Mouse (Mus musculus): ENCODE data around the gene Mical2. TPM values are rescaled to one million over a fixed set of nuclear protein-coding genes. Genes with fewer than 3 reads are reported as not detected.

Mical2 gene
- total RNA-seq, 2 experiments from 2014 or later, result 300 to 329 TPM

DNA sequence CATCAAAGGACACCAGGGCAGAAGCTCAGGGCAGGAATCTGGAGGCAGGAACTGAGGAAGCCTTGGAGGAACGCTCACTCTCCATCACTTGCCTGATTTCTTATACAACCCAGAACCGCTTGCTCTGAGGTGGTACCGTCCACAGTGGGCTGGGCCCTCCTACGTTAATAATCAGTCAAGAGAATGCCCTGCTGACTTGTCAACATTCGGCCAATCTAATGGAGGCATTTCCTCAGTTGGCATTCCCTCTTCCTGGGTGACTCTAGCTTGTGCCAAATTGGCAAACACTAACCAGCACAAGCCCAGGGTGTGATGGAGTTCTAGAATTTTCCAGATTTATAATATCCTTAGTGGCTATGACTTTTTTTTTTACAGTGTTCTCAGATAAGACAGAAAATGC lies 98.9 kb downstream of the Mical2 start:
- no peak for DNase-seq (ENCODE audit: extremely low spot score in 1 of 2, low spot score in 2 of 2)
- intact Hi-C loops (cut with DNase I), result no loop called here

DNA sequence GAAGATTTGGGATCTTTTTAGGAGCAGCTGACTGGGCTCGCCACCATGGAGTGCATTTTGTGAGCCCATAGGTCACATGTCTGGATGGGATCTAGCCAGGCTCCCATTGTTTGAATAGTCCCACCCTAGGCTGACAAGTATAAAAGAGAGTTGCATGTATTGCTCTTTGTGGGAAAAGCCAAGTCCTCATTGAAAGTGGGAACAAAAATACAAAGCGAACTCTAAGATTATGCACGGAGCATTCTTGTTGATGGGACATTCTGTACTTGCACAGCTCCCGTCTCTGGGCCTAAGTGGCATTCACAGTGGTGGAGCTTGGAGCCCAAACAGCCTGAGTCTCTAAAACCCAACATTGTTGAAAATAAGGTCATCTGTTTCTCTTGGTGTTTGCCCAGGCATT lies 101.2 kb downstream of the Mical2 start:
- intact Hi-C loops (cut with DNase I), result loop anchor here (5.0 kb wide), 1 partner anchor 145 kb away; no protein-coding TSS in a partner anchor
- peak in 1 of 2 experiments; percentile 39 for DNase-seq (ENCODE audit: extremely low spot score in 1 of 2, low spot score in 2 of 2)

DNA sequence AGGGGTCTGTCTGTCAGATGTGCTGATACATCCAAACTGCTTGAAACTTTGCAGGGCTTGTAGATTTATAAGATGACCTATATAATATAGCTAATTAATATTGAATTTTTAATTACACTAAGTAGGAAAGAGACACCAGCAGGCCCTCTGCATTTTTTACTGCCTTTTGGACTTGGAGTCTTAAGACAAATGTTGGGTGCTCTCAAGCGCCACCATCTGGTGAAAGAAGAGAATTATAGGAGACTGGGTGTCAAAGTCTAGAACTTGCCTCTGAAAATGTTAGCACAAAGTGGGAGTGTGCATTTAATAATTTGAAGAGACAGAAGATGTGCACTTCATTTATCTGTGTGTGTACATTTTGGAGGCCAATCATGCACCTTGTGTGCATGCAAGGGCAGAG lies 103.3 kb downstream of the Mical2 start:
- intact Hi-C loops (cut with DNase I), result loop anchor here (5.0 kb wide), 1 partner anchor 147 kb away; no protein-coding TSS in a partner anchor
- no peak for DNase-seq (ENCODE audit: extremely low spot score in 1 of 2, low spot score in 2 of 2)

DNA sequence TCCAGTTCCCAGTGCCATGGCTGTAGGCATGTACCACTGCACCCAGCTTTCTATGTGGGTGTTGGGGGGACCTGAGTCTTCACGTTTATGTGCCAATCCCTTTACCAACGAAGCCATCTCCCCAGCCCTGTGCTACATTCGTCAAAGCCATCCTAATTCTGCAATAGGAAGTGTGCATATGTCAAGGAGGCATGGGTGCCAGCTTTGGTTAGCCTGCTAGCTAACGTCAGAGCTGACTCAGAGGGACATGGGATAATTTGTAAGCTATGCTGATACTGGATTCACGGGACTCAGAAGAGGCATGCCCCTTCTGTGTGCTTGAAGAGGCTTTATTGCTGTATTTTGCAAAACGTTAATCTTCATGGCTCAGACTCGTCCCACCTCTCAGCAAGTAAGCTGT lies 103.8 kb downstream of the Mical2 start:
- DNase-seq (ENCODE audit: extremely low spot score in 1 of 2, low spot score in 2 of 2), result no peak
- intact Hi-C loops (cut with DNase I), result loop anchor here (5.0 kb wide), 1 partner anchor 147 kb away; no protein-coding TSS in a partner anchor

DNA sequence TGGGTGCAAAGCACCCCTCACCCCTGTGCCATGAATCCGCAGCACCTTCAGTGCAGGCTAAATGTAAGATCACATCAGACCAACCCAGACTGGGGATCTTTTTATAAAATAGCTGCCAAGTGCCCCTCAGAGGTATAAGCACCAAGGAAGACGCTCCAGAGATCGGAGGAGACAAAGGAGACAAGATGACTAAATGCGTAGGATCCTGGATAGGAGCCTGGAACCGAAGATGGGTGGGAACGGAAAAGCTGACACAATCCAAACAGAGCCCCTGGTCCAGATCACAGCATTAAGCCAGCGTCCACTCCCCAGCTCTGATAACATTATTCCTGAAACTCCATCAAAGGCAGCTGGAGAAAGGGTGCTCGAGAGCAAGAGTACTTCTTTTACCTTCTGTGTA lies 105.3 kb downstream of the Mical2 start:
- DNase-seq (ENCODE audit: extremely low spot score in 1 of 2, low spot score in 2 of 2), result no peak
- intact Hi-C loops (cut with DNase I), result no loop called here

DNA sequence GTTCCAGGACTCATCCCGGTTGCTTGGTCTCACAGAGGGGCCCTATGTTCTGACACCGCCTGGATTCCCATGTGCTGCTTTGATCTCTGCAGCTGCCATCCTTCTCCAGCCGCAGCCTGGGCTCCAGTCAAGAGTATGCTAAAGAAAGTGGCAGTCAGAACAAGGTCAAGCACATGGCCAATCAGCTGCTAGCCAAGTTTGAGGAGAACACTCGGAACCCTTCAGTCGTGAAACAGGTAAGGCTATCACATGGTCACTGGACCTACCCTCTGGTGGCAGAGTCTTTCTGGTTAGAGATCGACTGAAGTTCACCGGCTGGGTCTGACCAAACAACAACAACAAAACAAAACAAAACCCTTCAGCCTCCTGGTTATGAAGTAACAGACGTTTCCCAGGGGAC lies 106.1 kb downstream of the Mical2 start:
- intact Hi-C loops (cut with DNase I), result no loop called here
- no peak for DNase-seq (ENCODE audit: extremely low spot score in 1 of 2, low spot score in 2 of 2)

DNA sequence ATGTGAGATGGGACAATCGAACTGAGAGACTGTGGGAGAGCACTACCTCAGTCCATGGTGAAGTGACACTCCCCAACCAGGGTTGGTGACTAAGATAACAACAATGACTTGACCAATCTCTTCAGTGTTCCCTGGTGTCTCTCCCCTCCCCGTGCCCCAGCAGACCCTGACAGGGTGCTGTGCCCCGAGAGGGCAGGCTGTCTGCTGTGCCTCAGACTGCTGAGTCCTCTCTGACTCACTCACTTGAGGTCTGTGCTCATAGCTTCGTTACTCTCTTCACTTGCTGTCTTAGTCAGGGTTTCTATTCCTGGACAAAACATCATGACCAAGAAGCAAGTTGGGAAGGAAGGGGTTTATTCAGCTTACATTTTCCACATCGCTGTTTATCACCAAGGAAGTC lies 106.8 kb downstream of the Mical2 start:
- no peak for DNase-seq (ENCODE audit: extremely low spot score in 1 of 2, low spot score in 2 of 2)
- intact Hi-C loops (cut with DNase I), result no loop called here

DNA sequence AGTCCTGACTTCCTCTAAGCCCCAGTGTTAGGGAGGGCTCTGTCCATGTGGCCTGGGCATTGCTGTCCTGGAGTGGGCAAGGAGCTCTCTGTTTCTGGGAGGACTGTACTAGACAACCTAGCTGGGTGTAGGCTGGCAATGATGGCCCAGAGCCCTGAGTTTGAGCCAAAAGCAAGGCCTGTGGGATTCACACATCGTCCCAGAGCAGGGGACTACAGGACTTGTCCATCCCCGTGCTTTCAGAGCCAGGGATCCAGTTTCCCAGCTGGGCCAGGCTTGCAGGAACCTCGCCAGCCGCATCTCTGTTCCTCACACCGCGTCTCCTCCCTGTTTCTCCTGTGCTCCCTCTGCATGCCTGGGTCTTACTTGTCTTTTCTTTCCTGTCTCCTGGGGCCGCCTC lies 107.7 kb downstream of the Mical2 start:
- intact Hi-C loops (cut with DNase I), result no loop called here

DNA sequence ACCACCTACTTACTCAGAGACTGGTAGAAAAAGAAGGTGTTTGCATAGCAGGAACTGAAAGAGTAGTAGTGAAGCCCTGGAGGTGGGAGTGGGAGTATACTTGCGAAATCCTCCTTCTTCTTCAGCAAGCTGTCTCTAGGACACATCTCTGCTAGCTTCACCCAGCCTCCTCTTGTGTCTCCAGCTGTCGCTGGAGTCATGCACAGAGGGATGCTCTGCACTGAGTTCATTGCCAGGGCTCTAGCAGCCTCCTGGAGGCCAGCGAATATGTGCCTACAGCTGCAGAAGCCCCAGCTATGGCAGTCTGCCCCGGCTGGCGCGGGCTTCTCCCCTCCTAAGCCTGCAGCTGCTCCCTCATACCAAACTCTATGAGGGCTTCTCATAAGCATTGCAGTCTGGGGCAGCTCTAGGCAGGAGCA lies 110.6 kb downstream of the Mical2 start:
- intact Hi-C loops (cut with DNase I), result no loop called here
- peak; percentile 58 to 77 for DNase-seq (ENCODE audit: extremely low spot score in 1 of 2, low spot score in 2 of 2)

More for the DNA sequence above, 107.7 kb downstream of the Mical2 start:
- DNase-seq (ENCODE audit: extremely low spot score in 1 of 2, low spot score in 2 of 2), result no peak

DNA sequence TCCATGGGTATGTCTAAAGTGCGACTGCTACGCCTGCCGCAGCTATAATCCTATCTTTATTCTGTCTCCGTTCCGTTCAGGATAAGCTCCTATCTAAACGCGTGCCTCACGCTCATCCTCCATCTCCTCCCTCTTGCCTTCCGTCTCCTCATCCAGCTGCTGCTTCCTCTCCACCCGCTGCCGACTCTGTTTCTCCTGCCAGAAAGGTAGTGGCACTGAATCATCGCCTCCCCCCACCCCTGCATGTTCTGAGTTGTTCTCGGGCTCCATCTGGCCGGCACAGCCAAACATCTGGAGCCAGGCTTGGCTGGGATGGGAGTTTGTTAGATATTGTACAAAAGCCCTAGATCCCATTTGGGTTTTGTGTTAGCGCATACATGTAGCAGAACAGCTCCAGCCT lies 111.1 kb downstream of the Mical2 start:
- intact Hi-C loops (cut with DNase I), result no loop called here
- DNase-seq (ENCODE audit: extremely low spot score in 1 of 2, low spot score in 2 of 2), result peak; percentile 48 to 66

DNA sequence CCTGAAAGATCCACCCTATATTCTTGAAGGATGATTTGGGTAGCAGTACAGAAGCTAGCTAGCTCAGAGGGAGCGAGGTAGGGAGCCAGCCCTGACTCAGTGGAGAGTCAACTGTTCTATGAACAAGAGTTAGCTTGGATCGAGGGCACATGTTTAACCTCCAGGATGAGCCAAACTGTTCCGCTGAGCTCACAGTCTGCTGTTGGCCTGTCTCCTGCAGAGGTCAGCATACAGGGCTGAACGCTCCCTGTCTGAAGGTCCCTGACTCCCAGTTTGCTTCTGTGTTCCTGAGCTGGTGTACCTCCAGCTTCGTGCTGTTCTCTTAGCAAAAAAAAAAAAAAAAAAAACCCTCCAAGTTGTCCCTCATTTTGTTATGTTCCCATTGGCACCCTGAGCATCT lies 112.1 kb downstream of the Mical2 start:
- intact Hi-C loops (cut with DNase I), result no loop called here
- no peak for DNase-seq (ENCODE audit: extremely low spot score in 1 of 2, low spot score in 2 of 2)

DNA sequence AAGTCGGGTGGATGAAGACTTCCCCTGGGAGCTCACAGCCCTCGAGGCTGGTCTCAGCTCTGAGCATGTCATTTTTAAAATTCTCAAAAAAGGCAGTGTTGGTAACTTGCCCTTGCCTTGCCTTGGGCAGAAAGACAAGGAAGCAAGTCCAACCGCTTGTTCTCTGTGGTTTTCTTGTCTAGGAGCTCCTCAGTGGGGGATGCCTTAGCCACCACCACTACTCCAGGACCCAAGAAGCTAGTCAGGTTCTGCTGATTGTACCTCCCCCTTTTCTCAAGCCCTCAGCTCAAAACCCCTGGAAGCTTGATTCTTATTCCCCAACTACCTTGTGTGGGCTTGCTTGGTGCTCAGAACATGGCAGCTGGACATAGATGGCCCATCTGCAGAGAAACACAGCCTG lies 115.4 kb downstream of the Mical2 start:
- intact Hi-C loops (cut with DNase I), result no loop called here
- no peak for DNase-seq (ENCODE audit: extremely low spot score in 1 of 2, low spot score in 2 of 2)

DNA sequence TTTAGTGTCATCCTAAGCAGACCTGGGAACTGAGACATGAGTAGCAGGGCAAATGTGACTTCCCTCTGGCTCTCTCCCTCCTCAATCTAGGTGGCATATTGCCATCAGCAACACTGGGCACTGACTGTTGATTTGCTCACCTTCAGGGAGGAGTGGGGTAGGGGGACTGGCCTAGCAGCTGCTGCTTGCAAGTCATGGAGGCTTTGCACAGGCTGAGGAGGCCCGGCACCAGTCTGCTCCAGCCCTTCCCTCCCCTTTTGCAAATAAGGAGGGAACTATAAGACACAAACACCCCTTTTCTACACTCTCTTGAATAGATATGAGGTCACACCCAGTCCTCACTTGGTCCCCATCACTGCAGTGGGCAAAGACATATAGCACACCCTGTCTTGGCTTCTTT lies 120.0 kb downstream of the Mical2 start:
- DNase-seq (ENCODE audit: extremely low spot score in 1 of 2, low spot score in 2 of 2), result no peak
- intact Hi-C loops (cut with DNase I), result no loop called here

DNA sequence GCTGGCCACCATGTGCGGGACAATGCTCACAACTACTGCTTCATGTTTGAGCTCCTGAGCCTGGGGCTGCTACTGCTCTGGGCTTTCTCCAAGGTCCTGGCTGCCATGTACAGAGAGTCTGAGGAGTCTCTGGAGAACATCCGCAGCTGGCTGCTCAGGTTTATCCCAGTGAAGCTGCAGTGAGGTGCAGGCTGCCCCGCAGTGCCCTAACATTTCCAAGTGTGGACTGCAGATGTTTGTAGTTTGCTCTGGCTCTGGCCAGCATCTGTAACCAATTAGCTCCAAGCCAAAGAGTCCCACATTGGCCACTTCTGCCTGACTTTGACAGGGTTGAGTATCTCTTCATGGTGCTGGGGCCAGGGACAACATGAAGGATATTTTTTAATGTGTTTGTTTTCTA lies 125.9 kb downstream of the Mical2 start:
- DNase-seq (ENCODE audit: extremely low spot score in 1 of 2, low spot score in 2 of 2), result no peak
- intact Hi-C loops (cut with DNase I), result no loop called here

DNA sequence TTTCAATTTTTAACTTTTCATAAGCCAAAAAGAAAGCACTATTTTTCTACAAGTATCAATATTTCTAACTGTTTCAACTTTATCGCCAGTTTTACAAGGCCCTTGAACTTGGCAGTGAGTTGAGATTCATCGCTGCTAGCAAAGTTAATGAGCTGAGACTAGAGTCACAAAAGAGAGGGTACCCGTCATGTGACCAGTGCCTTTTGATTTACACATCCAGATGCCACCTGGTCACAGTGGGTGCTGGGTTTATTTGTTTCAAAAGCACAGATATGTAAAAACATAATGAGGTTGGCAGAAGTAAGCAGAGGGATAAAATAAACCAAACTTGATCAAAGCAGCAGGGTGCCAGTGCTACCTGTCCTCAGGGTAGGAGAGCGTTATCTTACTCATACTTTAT lies 126.3 kb downstream of the Mical2 start:
- no peak for DNase-seq (ENCODE audit: extremely low spot score in 1 of 2, low spot score in 2 of 2)
- intact Hi-C loops (cut with DNase I), result no loop called here

DNA sequence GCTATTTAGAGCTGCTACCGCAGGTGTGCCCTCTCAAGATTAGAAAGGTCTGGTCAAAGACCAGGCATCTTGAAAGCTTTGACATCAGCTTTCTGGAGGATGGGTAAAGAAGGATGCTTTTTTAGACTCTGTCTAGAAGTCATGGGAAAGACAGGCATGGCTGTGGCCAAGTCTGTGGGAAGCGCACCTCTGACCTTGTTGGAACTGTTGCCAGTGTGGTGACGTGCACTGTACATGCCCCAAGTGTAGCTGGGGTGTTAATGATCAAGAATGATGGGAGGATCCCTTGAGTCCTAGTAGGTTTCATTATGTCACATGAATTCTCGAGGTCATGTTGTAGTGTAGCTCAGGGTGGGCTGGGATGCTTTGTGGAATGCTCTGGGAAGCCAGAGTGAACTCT lies 127.4 kb downstream of the Mical2 start:
- no peak for DNase-seq (ENCODE audit: extremely low spot score in 1 of 2, low spot score in 2 of 2)
- intact Hi-C loops (cut with DNase I), result no loop called here

DNA sequence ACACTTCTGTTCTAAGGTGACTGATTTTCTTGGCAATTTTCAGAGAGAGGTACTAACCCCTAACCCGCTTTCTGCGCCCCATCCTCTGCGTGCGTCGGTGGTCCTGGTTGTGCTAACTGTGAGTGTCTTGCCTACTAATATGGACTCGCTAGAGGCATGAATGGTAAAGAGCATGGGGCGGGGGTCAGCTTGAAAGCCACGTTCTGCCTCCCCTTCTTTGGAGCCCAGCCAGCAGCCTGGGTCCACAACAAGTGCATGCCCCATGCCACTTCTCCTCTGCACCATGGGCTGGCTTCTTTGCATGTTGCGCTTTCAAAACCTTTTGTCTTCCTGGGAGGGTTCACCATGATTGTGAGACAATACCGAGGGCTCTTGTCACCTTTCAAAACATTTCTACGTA lies 128.3 kb downstream of the Mical2 start:
- intact Hi-C loops (cut with DNase I), result no loop called here
- peak in 1 of 2 experiments; percentile 45 for DNase-seq (ENCODE audit: extremely low spot score in 1 of 2, low spot score in 2 of 2)

DNA sequence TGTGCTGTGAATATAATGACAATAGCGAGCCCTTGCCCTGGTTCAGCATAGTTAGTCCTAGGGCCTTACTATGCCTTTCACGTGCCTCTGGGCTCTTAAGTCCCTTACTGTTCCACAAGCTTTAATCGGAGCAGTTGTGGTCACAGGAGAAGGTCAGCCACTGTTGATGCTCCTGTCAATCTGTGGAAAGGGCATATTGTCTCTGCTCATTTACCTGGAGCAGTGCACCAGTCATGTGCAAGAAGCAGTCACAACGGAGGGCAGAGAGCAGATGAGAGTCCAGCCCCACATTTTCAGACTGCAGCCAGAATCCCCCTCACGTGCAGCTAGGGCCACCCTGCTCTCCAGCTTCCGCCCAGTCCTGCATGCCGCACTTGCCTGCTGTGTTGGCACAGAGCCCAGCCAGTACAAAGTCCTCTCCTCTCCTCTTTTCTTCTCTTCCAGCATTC lies 128.9 kb downstream of the Mical2 start:
- intact Hi-C loops (cut with DNase I), result no loop called here
- DNase-seq (ENCODE audit: extremely low spot score in 1 of 2, low spot score in 2 of 2), result peak; percentile 62 to 88

DNA sequence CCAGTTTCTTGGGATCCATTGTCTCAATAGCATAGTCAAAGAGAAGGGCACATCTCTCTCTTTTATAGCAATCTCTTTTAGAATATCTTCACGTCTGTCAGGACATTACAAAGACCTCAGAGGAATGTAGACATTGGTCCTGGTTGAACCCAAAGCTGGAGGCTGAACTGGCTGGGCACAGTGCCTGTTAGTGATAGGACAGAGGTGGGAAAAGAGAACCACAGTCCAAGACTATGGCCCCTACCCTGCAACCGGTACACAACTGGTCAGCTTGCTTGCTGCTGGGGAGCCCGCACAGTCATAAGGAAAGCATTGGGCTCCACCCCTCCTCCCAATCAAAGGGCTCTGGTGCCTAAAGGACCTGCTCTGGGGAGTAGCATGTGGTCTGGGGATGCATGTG lies 133.9 kb downstream of the Mical2 start:
- no peak for DNase-seq (ENCODE audit: extremely low spot score in 1 of 2, low spot score in 2 of 2)
- intact Hi-C loops (cut with DNase I), result no loop called here

DNA sequence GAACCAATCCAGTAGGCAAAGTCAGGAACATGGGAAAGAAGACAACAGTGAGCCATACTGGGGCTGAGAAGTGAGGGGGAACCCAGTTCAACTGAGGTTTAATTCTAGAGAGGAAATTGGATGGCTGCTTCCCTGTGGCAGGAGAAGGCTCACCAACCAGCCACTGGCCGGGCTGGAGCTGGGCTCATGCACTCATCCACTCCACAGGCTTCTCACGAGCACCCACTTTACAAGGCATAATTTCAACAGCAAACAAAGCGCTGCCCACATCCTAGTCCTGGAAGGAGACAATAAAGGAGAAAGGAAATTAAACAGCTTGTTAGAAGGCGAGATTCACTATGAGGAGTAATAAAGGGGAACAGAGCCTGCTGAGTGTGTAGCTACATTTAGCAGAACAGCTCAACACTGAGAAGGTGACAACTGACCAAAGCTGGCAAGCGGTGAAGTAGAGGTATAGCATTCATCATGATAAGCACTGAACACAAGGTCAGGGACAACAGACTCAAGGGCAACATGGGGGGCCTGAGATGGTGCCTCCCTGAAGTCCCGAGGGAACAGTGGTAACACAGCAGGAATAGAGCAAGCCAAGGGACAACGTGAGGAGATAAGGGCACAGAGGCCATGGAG lies 137.0 kb downstream of the Mical2 start:
- DNase-seq (ENCODE audit: extremely low spot score in 1 of 2, low spot score in 2 of 2), result no peak
- intact Hi-C loops (cut with DNase I), result loop anchor here (10.0 kb wide), 1 partner anchor 278 kb away; no protein-coding TSS in a partner anchor

DNA sequence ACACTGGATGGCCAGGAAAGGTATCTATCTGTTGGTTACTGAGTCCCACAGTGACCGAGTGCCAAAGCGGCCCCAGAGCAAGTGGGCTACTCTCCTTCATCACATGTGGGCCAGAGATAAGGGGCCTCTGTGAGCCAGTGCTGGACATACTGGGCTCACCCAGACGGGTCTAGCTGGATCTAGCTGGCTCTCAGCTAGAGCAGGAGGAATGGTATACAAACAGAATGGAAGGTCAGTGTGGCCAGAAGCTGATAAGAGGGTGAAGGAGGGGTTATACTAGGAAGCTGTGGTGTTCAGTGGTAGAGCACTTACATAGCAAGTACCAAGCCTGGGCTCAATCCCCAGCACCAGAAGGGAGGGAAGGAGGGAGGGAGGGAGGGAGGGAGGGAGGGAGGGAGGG lies 140.2 kb downstream of the Mical2 start:
- intact Hi-C loops (cut with DNase I), result loop anchor here (10.0 kb wide), 1 partner anchor 281 kb away; no protein-coding TSS in a partner anchor

More for the DNA sequence above, 140.2 kb downstream of the Mical2 start:
- DNase-seq (ENCODE audit: extremely low spot score in 1 of 2, low spot score in 2 of 2), result no peak

Data from left cerebral cortex, postnatal 10 days (tissue).